Mouse (Mus musculus) right cerebral cortex, postnatal 36 days (tissue): Measurements from ENCODE around the gene Myl6b.
"Not testable (repeated sequence)": the region's sequence is repeated elsewhere in the genome, so short reads cannot be mapped to it uniquely, and the experiment has no call there.

Source experiments
- DNase-seq, 2 experiments: peaks; one replicate each; pipeline ENCODE4 v3.0.0; 2022; ENCODE audit warnings: low spot score in 2 of 2, mixed read lengths in 1 of 2

Myl6b gene

GRCm38 (mm10) chr10:128518833-128519232 lies 20.3 kb upstream of the Myl6b start:
- DNase-seq = peak in 1 of 2 experiments; percentile 36

GRCm38 (mm10) chr10:128516677-128517076 lies 18.2 kb upstream of the Myl6b start:
- DNase-seq = no peak

GRCm38 (mm10) chr10:128516029-128516428 lies 17.5 kb upstream of the Myl6b start:
- DNase-seq = no peak

- no peak for DNase-seq
Observed at GRCm38 (mm10) chr10:128515044-128515443, 16.6 kb upstream of the Myl6b start.

GRCm38 (mm10) chr10:128511761-128512160 lies 13.3 kb upstream of the Myl6b start:
- no peak for DNase-seq

- DNase-seq = no peak
Observed at GRCm38 (mm10) chr10:128511189-128511588, 12.7 kb upstream of the Myl6b start.

GRCm38 (mm10) chr10:128510301-128510700 lies 11.8 kb upstream of the Myl6b start:
- DNase-seq = no peak

- DNase-seq = no peak
Observed at GRCm38 (mm10) chr10:128509831-128510230, 11.3 kb upstream of the Myl6b start.

- DNase-seq = no peak
Observed at GRCm38 (mm10) chr10:128509203-128509602, 10.7 kb upstream of the Myl6b start.

GRCm38 (mm10) chr10:128508260-128508659 lies 9.8 kb upstream of the Myl6b start:
- no peak for DNase-seq

GRCm38 (mm10) chr10:128505974-128506373 lies 7.5 kb upstream of the Myl6b start:
- no peak for DNase-seq

- not testable (repeated sequence) for DNase-seq
Observed at GRCm38 (mm10) chr10:128505371-128505667, 6.8 kb upstream of the Myl6b start.

- no peak for DNase-seq
Observed at GRCm38 (mm10) chr10:128504641-128505370, 6.3 kb upstream of the Myl6b start.

GRCm38 (mm10) chr10:128504012-128504411 lies 5.5 kb upstream of the Myl6b start:
- no peak for DNase-seq

GRCm38 (mm10) chr10:128503532-128503931 lies 5.0 kb upstream of the Myl6b start:
- DNase-seq = no peak

- DNase-seq = no peak
Observed at GRCm38 (mm10) chr10:128502341-128502740, 3.9 kb upstream of the Myl6b start.

- peak in 1 of 2 experiments; percentile 37 for DNase-seq
Observed at GRCm38 (mm10) chr10:128499116-128499671, 709 bp upstream of the Myl6b start.

- no peak for DNase-seq
Observed at GRCm38 (mm10) chr10:128497134-128497737, 1.2 kb downstream of the Myl6b start.

- no peak for DNase-seq
Observed at GRCm38 (mm10) chr10:128496509-128497077, 1.9 kb downstream of the Myl6b start.

GRCm38 (mm10) chr10:128495903-128496302 lies 2.6 kb downstream of the Myl6b start:
- no peak for DNase-seq

GRCm38 (mm10) chr10:128495270-128495669 lies 3.2 kb downstream of the Myl6b start:
- DNase-seq = no peak

- no peak for DNase-seq
Observed at GRCm38 (mm10) chr10:128494667-128495245, 3.7 kb downstream of the Myl6b start.
